Mouse (Mus musculus) neural tube, postnatal 0 days (tissue): ENCODE results near the gene Vasp. TPM values are rescaled to one million over a fixed set of nuclear protein-coding genes. Genes with fewer than 3 reads are reported as not detected.

ENCODE experiments used
- polyA plus RNA-seq: library from polyadenylated mRNA; unstranded; fragments of >200 nt; fragmentation: Nextera tagmentation; extraction: Ambion mirVana; gene quantifications from 2 replicates; pipeline ENCODE4 v1.2.1, GENCODE M21; 2015

The Vasp gene
- 31.8 and 36.1 TPM in 2 replicates for polyA plus RNA-seq

DNA sequence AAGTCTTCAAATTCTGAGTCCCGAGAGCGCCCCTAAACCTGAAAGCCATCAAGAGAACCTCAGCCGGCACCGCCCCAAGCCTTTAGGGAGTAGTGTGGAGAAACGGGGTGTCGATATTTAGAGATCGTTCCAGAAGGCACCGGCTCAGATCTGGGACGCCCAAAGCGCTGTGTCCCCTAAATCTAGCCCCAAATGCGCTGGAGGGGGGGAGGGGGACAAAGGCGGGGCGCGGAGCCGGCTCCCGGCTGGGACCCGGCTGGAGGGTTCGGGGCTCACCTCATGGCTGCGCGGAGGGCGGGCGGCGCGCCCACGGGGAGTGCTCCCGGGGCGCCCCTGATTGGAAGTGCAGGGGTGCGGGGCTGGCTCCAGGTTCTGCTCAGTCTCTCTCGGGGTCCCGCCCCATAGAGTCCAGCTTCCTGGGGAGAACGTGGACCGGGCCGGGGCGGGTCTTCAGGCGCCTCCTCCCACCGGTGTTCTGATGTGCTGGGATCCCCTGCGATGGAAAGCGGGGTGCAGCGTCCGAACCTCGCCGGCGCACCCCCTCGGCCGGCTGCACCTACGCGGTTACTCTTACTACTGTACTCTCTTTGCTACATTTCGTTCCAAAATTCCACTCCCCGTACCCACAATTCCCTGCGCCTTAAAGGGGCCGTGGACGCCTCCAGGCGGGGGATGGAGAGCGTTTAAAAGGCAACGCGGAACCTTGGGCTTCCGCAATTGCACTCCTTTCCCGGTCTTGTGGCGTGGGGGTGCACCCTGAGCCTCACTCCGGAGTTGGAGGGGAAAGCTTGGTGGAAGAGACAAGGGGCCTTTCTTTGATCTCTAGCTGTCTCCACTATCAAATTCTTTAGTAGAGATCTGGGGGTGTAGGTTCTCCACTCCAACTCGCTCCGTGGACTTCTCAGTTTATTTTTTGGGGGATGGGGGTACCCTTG lies at the start of gene Vasp:
Vasp (minus strand) TSS at position 580 of the 935 bp plus-strand sequence.

GRCm38 (mm10) chr7:19309884-19310641 lies 38.4 kb upstream of the Vasp start, which contains the start of gene Fosb:
Fosb (minus strand) TSS chr7:19310051.

DNA sequence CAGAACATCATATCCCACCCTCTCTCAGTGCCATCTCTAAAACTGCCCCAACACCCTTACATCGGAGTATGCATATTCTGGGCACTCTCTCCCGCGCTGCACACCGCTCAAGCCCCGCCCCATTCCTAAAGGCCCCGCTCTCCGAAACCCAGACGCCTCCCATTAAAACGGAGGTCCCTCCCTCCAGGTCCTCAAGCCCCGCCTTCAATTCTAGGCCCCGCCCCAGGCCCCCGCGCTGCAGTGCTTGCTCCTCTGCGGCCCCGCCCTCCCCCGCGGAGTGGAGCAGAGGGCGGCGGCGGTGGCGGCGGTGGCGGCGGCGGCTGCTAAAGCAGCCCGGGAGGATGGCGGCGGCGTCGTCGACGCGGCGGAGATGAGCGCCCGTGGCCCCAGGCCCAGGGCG lies 10.8 kb upstream of the Vasp start, which contains the start of gene Rtn2:
Rtn2 (plus strand) TSS at position 240 of the 400 bp plus-strand sequence.

DNA sequence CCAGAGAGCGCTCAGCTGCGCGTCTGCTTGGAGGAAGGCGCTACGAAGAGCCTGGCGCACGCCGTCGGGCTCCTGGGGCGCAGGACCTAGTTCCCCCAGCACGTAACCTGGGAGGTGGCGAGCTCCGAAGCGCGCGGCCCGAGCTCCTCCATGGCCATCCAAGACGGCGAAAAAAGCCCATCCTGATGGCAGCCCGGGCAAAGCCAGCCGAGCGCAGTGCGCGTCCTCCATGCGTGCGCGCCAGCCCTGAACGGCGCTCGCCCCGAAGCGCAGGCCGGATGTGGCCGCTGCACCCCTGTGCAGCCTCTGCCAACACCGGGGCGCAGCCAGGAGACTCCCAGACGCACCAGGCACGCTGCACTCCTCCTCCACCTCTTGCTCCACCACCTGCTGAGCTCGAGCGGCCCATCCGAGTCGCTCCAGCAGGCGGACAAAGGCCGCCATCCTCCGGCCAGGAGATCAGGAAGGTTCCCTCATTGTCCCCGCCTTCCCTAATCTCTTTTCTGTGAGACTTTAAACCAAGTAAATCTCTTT lies 8.0 kb upstream of the Vasp start, which contains the start of gene Ppm1n:
Ppm1n (minus strand) TSS at position 484 of the 534 bp plus-strand sequence.

GRCm38 (mm10) chr7:19227883-19228792 lies 43.5 kb downstream of the Vasp start, which contains the start of gene Opa3:
Opa3 (plus strand) TSS chr7:19228334.

GRCm38 (mm10) chr7:19211996-19212755 lies 59.4 kb downstream of the Vasp start, which contains the start of gene Gpr4:
Gpr4 (plus strand) TSS chr7:19212538.

Other genes starting within 250 kb of the Vasp start
- gene Foxa3, start 248.3 kb downstream of the Vasp start, polyA plus RNA-seq = not detected in 2 replicates
- gene Sympk, start 247.4 kb downstream of the Vasp start, polyA plus RNA-seq = 18.4 and 21.6 TPM in 2 replicates
- gene Rsph6a, start 217.1 kb downstream of the Vasp start, polyA plus RNA-seq = 0.35 and 0.36 TPM in 2 replicates
- 48.3 and 65.5 TPM in 2 replicates for gene Dmwd, start 195.6 kb downstream of the Vasp start, polyA plus RNA-seq
- gene Dmpk, start 188.0 kb downstream of the Vasp start, polyA plus RNA-seq = 7.8 TPM in 2 replicates
- gene Six5, start 177.2 kb downstream of the Vasp start, polyA plus RNA-seq = 1.9 and 2.0 TPM in 2 replicates
- 6.2 and 6.3 TPM in 2 replicates for gene Gm4969, start 153.4 kb downstream of the Vasp start, polyA plus RNA-seq
- 10.3 and 11.0 TPM in 2 replicates for gene Fbxo46, start 152.0 kb downstream of the Vasp start, polyA plus RNA-seq
- gene Qpctl, start 122.5 kb downstream of the Vasp start, polyA plus RNA-seq = 25.2 and 26.6 TPM in 2 replicates
- 115 and 116 TPM in 2 replicates for gene Snrpd2, start 122.1 kb downstream of the Vasp start, polyA plus RNA-seq
- 0.84 and 1.1 TPM in 2 replicates for gene Gipr, start 105.7 kb downstream of the Vasp start, polyA plus RNA-seq
- gene Eml2, start 95.4 kb downstream of the Vasp start, polyA plus RNA-seq = 26.8 and 28.3 TPM in 2 replicates
- gene Gpr4, start 59.3 kb downstream of the Vasp start, polyA plus RNA-seq = 5.1 and 5.6 TPM in 2 replicates
- gene Opa3, start 43.5 kb downstream of the Vasp start, polyA plus RNA-seq = 33.3 and 38.2 TPM in 2 replicates
- 1.1 and 2.7 TPM in 2 replicates for gene Ppm1n, start 8.2 kb upstream of the Vasp start, polyA plus RNA-seq
- 119 and 126 TPM in 2 replicates for gene Rtn2, start 10.8 kb upstream of the Vasp start, polyA plus RNA-seq
- 0.13 and 0.23 TPM in 2 replicates for gene Fosb, start 38.2 kb upstream of the Vasp start, polyA plus RNA-seq
- 72.6 and 76.5 TPM in 2 replicates for gene Ercc1, start 73.0 kb upstream of the Vasp start, polyA plus RNA-seq
- gene Cd3eap, start 87.7 kb upstream of the Vasp start, polyA plus RNA-seq = 19.8 and 23.3 TPM in 2 replicates
- gene Ppp1r13l, start 87.9 kb upstream of the Vasp start, polyA plus RNA-seq = 1.0 and 1.2 TPM in 2 replicates
- 13.1 and 15.2 TPM in 2 replicates for gene Ercc2, start 110.2 kb upstream of the Vasp start, polyA plus RNA-seq
- 1.0 and 1.9 TPM in 2 replicates for gene Klc3, start 132.3 kb upstream of the Vasp start, polyA plus RNA-seq
- gene Ckm, start 133.0 kb upstream of the Vasp start, polyA plus RNA-seq = 5.1 and 5.3 TPM in 2 replicates
- gene Mark4, start 187.0 kb upstream of the Vasp start, polyA plus RNA-seq = 20.9 and 23.9 TPM in 2 replicates
- 3.6 and 3.9 TPM in 2 replicates for gene Exoc3l2, start 191.5 kb upstream of the Vasp start, polyA plus RNA-seq
- 4.4 and 5.5 TPM in 2 replicates for gene Bloc1s3, start 236.6 kb upstream of the Vasp start, polyA plus RNA-seq
- 36.9 and 39.7 TPM in 2 replicates for gene Trappc6a, start 236.6 kb upstream of the Vasp start, polyA plus RNA-seq
- 1.4 and 2.5 TPM in 2 replicates for gene Nkpd1, start 246.0 kb upstream of the Vasp start, polyA plus RNA-seq